Mouse (Mus musculus) kidney, embryonic 14.5 days (tissue): Measurements from ENCODE around the gene Agap1. TPM values are rescaled to one million over a fixed set of nuclear protein-coding genes. Genes with fewer than 3 reads are reported as not detected.

Source experiments
- ATAC-seq: fragments of 200-750 bp; cut with Nextera tagmentation; 2 replicates; pipeline ENCODE4 v1.8.0; 2017; ENCODE audit warnings: moderate number of reproducible peaks, mild to moderate bottlenecking, moderate TSS enrichment, moderate library complexity; ENCODE audit not compliant: low FRiP score, low TSS enrichment
- H3K27ac ChIP-seq: fragments of 300-500 bp; sonication (generic); 2 replicates; pipeline ENCODE4 v1.5.1; 2014; ENCODE audit warnings: low read depth, mild to moderate bottlenecking, low read length, moderate library complexity, mixed read lengths
- H3K27me3 ChIP-seq: fragments of 300-500 bp; sonication (generic); 2 replicates; pipeline ENCODE4 v1.6.1; 2014; ENCODE audit warnings: mild to moderate bottlenecking, low read length; ENCODE audit not compliant: control insufficient read depth, insufficient read depth
- H3K36me3 ChIP-seq: fragments of 300-500 bp; sonication (generic); 2 replicates; pipeline ENCODE4 v1.6.1; 2014; ENCODE audit warnings: low read length, mixed read lengths; ENCODE audit not compliant: control insufficient read depth, insufficient read depth
- H3K4me1 ChIP-seq: fragments of 300-500 bp; sonication (generic); 2 replicates; pipeline ENCODE4 v1.6.1; 2014; ENCODE audit warnings: low read length, mixed read lengths; ENCODE audit not compliant: control insufficient read depth, insufficient read depth
- H3K4me2 ChIP-seq: fragments of 300-500 bp; sonication (generic); replicated peaks from 2 replicates; pipeline ENCODE4 v1.6.1; 2014; ENCODE audit warnings: low read depth, mild to moderate bottlenecking, low read length
- H3K4me3 ChIP-seq: fragments of 300-500 bp; sonication (generic); 2 replicates; pipeline ENCODE4 v1.5.1; 2014; ENCODE audit warnings: mild to moderate bottlenecking, low read length
- H3K9ac ChIP-seq: fragments of 300-500 bp; sonication (generic); 2 replicates; pipeline ENCODE4 v1.6.1; 2014; ENCODE audit warnings: low read depth, mild to moderate bottlenecking, low read length, moderate library complexity
- H3K9me3 ChIP-seq: fragments of 300-500 bp; sonication (generic); 2 replicates; pipeline ENCODE4 v1.6.1; 2016; ENCODE audit warnings: low read length; ENCODE audit not compliant: control insufficient read depth
- WGBS: fragments of 180-500 bp; shearing (Covaris S2); extraction: QIAGEN DNeasy Blood & Tissue Kit; methylation state at CpG from one replicate; pipeline ENCODE4 v1.1.7; 2014; 5-methylcytosine and 5-hydroxymethylcytosine counted together
- polyA plus RNA-seq: library from polyadenylated mRNA; unstranded; fragments of >200 nt; fragmentation: Nextera tagmentation; extraction: Ambion mirVana; gene quantifications from 2 replicates; pipeline ENCODE4 v1.2.1, GENCODE M21; 2014

Gene Agap1
- polyA plus RNA-seq, 1 experiment from 2014 or later, result 19.3 TPM

- no peak for ATAC-seq
- H3K27ac ChIP-seq, result no peak overlapping the region
- no peaks in the 10 kb centered on the region for H3K27me3 ChIP-seq
- no peak overlapping the region for H3K4me2 ChIP-seq
- peaks cover 31% of the 10 kb centered on the region for H3K36me3 ChIP-seq
- H3K4me3 ChIP-seq, result no peak overlapping the region
- no peaks in the 10 kb centered on the region for H3K9me3 ChIP-seq
- H3K9ac ChIP-seq, result no peak overlapping the region
- 95% methylated on average over 3 of the region's 3 CpGs for WGBS
- no peaks in the 10 kb centered on the region for H3K4me1 ChIP-seq
These were observed 219.1 kb downstream of the Agap1 start for GRCm38 (mm10) chr1:89673686-89674085.

- ATAC-seq, result no peak
- H3K36me3 ChIP-seq, result peaks cover 31% of the 10 kb centered on the region
- 90% methylated on average over 9 of the region's 9 CpGs for WGBS
- no peak overlapping the region for H3K4me3 ChIP-seq
- no peak overlapping the region for H3K27ac ChIP-seq
- no peak overlapping the region for H3K9ac ChIP-seq
- H3K9me3 ChIP-seq, result no peaks in the 10 kb centered on the region
- H3K27me3 ChIP-seq, result no peaks in the 10 kb centered on the region
- no peak overlapping the region for H3K4me2 ChIP-seq
- no peaks in the 10 kb centered on the region for H3K4me1 ChIP-seq
These were observed 220.1 kb downstream of the Agap1 start for GRCm38 (mm10) chr1:89674681-89675080.

DNA sequence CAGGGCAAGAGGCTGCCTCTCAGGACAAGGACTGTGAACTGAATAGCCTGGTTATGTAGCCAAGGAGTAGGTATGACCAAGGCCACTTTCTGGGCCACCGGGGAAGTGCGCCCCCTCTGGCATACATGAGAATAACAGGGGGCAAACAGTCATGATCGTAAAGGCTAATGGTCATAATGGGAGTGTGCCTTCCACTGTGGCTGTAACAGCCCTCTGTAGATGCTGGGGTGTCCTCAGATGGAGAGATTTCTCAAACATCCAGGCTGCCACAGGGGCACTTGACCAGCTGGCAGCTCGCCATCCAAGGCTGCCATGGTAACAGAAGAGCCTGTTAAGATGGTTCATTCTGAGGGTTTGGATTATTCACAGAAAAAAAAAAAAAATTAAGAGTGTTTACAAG, 221.8 kb downstream of the Agap1 start:
- no peak overlapping the region for H3K4me2 ChIP-seq

GRCm38 (mm10) chr1:89680673-89681072, 226.1 kb downstream of the Agap1 start:
- H3K9me3 ChIP-seq, result no peaks in the 10 kb centered on the region
- H3K4me3 ChIP-seq, result no peak overlapping the region
- no peaks in the 10 kb centered on the region for H3K4me1 ChIP-seq
- ATAC-seq, result no peak
- WGBS, result 83% methylated on average over 7 of the region's 7 CpGs
- H3K36me3 ChIP-seq, result peaks cover 4% of the 10 kb centered on the region; the same call in 1 of the 2 replicates
- no peak overlapping the region for H3K4me2 ChIP-seq
- no peak overlapping the region for H3K27ac ChIP-seq
- no peak overlapping the region for H3K9ac ChIP-seq
- H3K27me3 ChIP-seq, result no peaks in the 10 kb centered on the region

More for the DNA sequence above, 221.8 kb downstream of the Agap1 start:
- Histone ChIP-seq H3K4me3 (no peak overlapping the region), H3K4me1 (no peaks in the 10 kb centered on the region), H3K36me3 (peaks cover 27% of the 10 kb centered on the region), H3K27ac (no peak overlapping the region), H3K9ac (no peak overlapping the region), H3K9me3 (no peaks in the 10 kb centered on the region), H3K27me3 (no peaks in the 10 kb centered on the region)
- ATAC-seq, result no peak
- 79% methylated on average over 4 of the region's 4 CpGs for WGBS

DNA sequence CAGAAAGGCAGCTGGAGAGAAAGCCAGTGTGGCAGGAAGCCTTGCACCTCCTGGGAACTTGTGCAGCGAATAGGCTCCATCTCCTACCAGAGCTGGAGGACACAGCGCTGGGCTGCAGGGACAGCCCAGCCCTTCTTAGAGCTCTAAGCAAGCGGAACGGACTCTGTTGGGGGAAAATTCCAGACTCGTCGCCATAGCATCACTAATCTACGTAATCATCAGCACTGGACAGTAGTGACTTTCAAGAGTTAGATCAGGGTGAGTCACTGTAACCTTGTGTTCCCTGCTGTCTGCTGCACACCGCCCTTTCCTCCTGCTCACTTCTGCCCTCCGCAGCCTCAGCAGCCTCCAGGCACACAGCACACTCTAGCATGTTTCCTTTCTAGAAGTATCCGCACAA, 234.3 kb downstream of the Agap1 start:
- 0 out of 2 replicates have a peak, but pooled peaks have one; percentile 28 for ATAC-seq

DNA sequence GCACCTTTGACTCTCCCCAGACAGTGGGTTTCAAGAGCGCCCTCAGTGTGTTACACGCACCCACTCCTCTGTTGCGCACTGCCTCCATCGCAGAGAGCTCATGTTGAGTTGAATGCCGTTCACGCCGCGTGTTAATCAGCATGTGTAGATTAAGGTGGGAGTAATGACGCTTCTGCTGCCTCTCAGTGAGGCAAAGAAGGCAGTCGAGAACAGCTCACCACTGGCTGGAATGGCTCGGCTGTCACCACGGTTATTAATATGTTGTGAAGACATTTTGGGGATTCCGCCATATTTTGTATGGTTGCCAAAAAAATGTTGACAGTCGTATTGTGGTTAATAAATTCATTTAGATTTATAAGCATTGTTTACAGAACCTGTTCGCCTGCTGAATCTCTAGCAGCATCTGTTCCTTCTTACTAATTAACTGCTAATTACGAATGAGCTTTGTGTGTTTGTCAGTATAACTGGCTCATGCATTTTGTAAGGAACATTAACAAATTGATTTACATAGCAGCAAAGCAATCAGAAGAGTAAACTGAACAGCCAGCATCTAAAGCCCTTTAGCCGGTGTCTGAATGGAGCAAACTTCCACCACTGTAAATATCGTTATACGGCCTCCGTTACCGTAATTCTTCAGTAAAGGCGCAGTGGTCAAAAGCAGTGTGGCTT, 235.1 kb downstream of the Agap1 start:
- 85% methylated on average over 22 of the region's 22 CpGs for WGBS
- H3K9me3 ChIP-seq, result no peaks in the 10 kb centered on the region
- no peak overlapping the region for H3K4me3 ChIP-seq
- ATAC-seq, result no peak
- H3K27me3 ChIP-seq, result no peaks in the 10 kb centered on the region
- H3K4me2 ChIP-seq, result no peak overlapping the region
- H3K36me3 ChIP-seq, result peaks cover 6% of the 10 kb centered on the region; the same call in 1 of the 2 replicates
- H3K4me1 ChIP-seq, result 0 out of 2 replicates have a peak, but pooled peaks cover 14% of the 10 kb centered on the region
- no peak overlapping the region for H3K27ac ChIP-seq
- no peak overlapping the region for H3K9ac ChIP-seq

More for the DNA sequence above, 234.3 kb downstream of the Agap1 start:
- Histone ChIP-seq H3K9ac (no peak overlapping the region), H3K27me3 (no peaks in the 10 kb centered on the region), H3K27ac (no peak overlapping the region), H3K4me3 (no peak overlapping the region), H3K4me2 (no peak overlapping the region), H3K36me3 (peaks cover 6% of the 10 kb centered on the region; the same call in 1 of the 2 replicates), H3K9me3 (no peaks in the 10 kb centered on the region), H3K4me1 (0 out of 2 replicates have a peak, but pooled peaks cover 14% of the 10 kb centered on the region)
- WGBS, result 73% methylated on average over 10 of the region's 10 CpGs

DNA sequence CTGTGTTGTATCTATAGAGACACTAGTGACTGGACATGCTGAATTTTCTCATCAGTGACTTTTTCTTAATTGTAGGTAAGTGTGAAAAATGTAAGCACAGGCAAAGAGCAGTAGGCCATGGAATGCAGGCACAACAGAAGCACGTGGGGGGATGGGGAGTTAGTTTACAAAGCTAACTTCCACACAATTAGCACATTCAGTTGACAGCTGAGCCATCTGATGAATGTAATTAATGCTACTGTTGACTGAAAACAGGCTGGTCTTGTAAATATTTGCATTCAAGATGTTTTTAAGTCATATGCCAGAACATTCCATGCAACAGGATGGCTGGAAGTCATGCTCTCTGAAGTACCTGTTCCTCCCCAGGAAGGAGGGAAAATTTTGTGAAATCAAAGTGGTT, 236.5 kb downstream of the Agap1 start:
- 50% methylated on average over 1 of the region's 1 CpGs for WGBS

DNA sequence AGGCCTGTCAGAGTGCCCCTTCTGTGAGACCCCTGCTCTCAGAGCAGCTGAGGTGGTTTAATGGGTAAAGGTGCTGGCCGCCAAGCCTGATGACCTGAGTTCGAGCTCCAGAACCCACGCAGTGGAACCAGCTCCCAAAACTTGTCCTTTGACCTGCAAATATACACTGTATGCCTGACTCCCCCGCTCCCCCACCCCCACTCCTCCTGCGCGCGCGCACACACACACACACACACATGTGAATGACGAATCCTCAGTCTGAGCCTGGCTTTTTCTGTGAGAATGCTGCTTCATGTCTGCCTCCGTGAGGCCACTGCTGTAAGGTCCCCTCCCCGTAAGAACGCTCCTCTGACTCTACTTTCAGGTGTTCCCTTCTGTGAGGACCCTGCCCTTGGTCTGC, 237.8 kb downstream of the Agap1 start:
- Histone ChIP-seq H3K27me3 (no peaks in the 10 kb centered on the region), H3K27ac (no peak overlapping the region), H3K4me2 (no peak overlapping the region), H3K4me1 (0 out of 2 replicates have a peak, but pooled peaks cover 11% of the 10 kb centered on the region), H3K9me3 (no peaks in the 10 kb centered on the region), H3K9ac (no peak overlapping the region), H3K4me3 (no peak overlapping the region), H3K36me3 (no peaks in the 10 kb centered on the region)
- 87% methylated on average over 12 of the region's 12 CpGs for WGBS
- no peak for ATAC-seq

More for the DNA sequence above, 236.5 kb downstream of the Agap1 start:
- Histone ChIP-seq H3K9ac (no peak overlapping the region), H3K27ac (no peak overlapping the region), H3K4me3 (no peak overlapping the region), H3K4me2 (no peak overlapping the region), H3K9me3 (no peaks in the 10 kb centered on the region), H3K4me1 (0 out of 2 replicates have a peak, but pooled peaks cover 14% of the 10 kb centered on the region), H3K27me3 (no peaks in the 10 kb centered on the region), H3K36me3 (no peaks in the 10 kb centered on the region)
- ATAC-seq, result no peak

- no peak overlapping the region for H3K27ac ChIP-seq
- no peak overlapping the region for H3K4me3 ChIP-seq
- no peak overlapping the region for H3K4me2 ChIP-seq
- no peaks in the 10 kb centered on the region for H3K9me3 ChIP-seq
- no peak for ATAC-seq
- no peak overlapping the region for H3K9ac ChIP-seq
- H3K36me3 ChIP-seq, result no peaks in the 10 kb centered on the region
- 95% methylated on average over 5 of the region's 5 CpGs for WGBS
- no peaks in the 10 kb centered on the region for H3K27me3 ChIP-seq
- 0 out of 2 replicates have a peak, but pooled peaks cover 3% of the 10 kb centered on the region for H3K4me1 ChIP-seq
These were observed 240.3 kb downstream of the Agap1 start for GRCm38 (mm10) chr1:89694916-89695315.
